Mouse (Mus musculus) bone marrow macrophage, adult 2 months (primary cell): ENCODE measurements around the gene Prim1. TPM values are rescaled to one million over a fixed set of nuclear protein-coding genes. Genes with fewer than 3 reads are reported as not detected.

Experiments used
- H3K27ac ChIP-seq: 2 replicates; pipeline ENCODE4 v1.5.1; 2012; ENCODE audit warnings: low read depth, low read length; ENCODE audit not compliant: insufficient read depth
- H3K4me1 ChIP-seq: 2 replicates; pipeline ENCODE4 v1.6.1; 2012; ENCODE audit warnings: low read length; ENCODE audit not compliant: control insufficient read depth, insufficient read depth
- H3K4me3 ChIP-seq: 2 replicates; pipeline ENCODE4 v1.5.1; 2012; ENCODE audit warnings: mild to moderate bottlenecking, low read length, moderate library complexity; ENCODE audit not compliant: insufficient read depth
- CTCF ChIP-seq: IDR thresholded peaks from 2 replicates; pipeline ENCODE4 v1.5.1; 2012; ENCODE audit warnings: low read depth, mild to moderate bottlenecking, low read length, moderate library complexity
- POLR2A ChIP-seq: IDR thresholded peaks from 2 replicates; pipeline ENCODE4 v1.6.1; 2012; ENCODE audit warnings: mild to moderate bottlenecking, low read depth, low read length, borderline replicate concordance
- polyA plus RNA-seq: library from polyadenylated mRNA; stranded (reverse); fragments of >200 nt; gene quantifications from 2 replicates; pipeline ENCODE4 v1.2.4, GENCODE M21; 2012; ENCODE audit not compliant: missing spikeins, insufficient read depth, insufficient read length

The Prim1 gene
- polyA plus RNA-seq, 1 experiment = 14.3 TPM

DNA sequence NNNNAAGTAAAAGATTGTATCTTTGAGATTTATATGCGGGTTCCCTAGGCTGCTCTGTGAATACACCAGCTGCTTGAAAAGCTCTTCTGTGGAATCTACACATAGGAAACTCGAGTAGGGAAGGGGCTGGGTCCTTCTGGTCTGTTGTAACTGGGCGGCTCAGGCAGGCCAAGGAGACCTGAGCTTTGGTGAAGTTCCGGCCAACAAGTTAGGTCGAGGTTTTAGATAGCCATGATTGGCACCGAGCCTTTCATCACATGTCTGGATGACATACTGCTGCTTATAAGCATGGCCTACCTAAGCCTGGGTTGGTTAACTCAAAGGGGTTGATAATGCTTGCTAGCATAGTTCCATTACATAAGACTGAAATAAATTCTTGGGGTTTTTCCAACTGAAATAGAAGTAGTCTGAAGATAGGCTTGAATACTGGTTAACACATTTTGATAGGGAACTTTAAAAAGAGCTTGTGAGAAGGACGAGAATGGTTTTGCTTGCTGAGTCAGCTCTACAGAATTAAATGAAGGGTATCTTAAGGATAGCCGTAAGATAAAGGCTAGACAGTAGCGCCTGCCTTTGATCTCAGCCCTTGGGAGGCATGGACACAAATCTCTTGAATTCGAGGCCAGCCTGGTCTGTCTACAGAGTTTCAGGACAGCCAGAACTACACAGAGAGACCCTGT is 21.9 kb downstream of the Prim1 start:
- peak overlapping the region; percentile 79 for H3K27ac ChIP-seq
- H3K4me1 ChIP-seq = peaks cover 40% of the 10 kb centered on the region
- no peak for TF ChIP-seq POLR2A
- no peak for TF ChIP-seq CTCF
- H3K4me3 ChIP-seq = peak overlapping the region; percentile 95

DNA sequence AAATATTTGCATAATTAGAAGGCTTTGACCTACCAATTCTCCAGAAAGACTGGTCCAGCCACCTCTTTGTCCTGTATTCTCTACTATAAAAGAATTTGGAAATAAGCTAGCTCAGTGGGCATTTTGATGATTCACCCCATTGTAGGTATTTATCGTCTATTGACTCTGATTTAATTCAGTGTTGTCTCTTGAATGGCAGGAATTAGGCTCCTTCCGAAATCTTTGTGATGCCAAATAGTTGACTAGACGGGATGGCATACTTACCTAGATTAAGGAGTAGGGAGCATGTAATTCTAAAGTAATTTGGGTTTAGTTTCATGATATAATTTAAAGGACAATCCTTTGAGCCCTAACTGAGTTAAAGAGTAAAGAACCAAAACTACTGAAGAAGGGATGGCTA is 23.0 kb downstream of the Prim1 start:
- Histone ChIP-seq H3K27ac (no peak overlapping the region), H3K4me1 (peaks cover 43% of the 10 kb centered on the region), H3K4me3 (no peak overlapping the region; the same call in 1 of the 2 replicates)
- TF ChIP-seq CTCF (no peak), POLR2A (no peak)

DNA sequence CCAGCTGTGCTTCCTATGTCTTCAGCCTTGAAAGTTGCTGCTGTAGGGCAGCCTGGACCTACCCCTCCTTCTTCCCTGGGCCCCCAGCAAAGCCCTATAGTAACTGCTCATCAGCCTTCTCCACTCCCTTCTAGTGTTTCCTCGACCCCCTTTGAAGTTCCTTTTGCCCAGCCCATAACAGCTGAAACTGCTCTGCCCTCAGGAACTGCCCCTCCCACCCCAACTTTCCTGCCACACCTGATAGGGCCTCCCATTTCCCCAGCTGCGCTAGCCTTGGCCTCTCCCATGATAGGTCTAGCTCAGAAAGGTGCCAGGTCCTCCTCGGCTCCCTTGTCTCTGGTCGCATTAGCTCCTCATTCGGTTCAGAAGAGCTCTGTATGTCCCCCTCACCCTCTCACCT is 24.2 kb downstream of the Prim1 start:
- H3K4me1 ChIP-seq = peaks cover 44% of the 10 kb centered on the region
- no peak overlapping the region for H3K27ac ChIP-seq
- no peak overlapping the region for H3K4me3 ChIP-seq
- TF ChIP-seq CTCF = no peak
- TF ChIP-seq POLR2A = no peak

DNA sequence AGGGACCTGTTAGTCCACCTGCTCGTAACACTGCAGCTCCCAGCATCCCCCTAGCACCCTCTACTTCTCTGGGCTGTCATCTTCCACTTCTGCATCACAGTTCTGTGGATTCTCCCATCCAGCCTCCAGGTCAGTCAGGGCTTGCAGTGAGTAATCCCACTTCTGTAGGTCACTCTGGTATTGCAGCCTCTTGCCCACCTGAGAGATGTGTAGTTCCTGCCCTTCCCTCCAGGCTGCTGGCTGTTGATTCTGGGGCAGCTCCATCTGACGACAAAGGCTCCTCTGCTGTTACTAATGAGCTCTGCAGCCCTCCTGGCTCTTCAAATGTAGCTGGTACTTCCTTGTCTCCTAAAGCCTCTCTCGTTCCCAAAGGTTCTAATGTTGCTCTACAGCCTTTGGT is 24.9 kb downstream of the Prim1 start:
- no peak overlapping the region for H3K27ac ChIP-seq
- peaks cover 49% of the 10 kb centered on the region for H3K4me1 ChIP-seq
- H3K4me3 ChIP-seq = no peak overlapping the region
- TF ChIP-seq POLR2A (no peak), CTCF (no peak)

DNA sequence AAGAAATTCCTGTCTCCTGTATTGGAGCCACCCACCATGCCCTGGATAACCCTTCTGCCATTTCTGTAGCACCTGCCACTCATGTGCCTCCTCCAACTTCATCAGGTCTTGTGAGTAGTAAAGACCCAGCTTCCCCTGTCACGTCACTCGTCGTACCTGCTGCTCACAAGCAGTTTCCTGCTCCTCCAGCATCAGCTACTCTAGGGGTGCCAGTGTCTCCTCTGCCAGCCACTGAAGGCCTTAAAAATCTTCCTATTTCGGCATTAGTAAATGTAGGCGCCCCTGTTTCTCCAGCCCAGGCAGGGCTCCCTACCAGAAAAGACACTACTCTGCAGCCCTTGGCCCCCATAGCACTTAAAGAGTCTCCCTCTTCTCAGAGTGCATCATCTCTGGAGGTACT is 25.3 kb downstream of the Prim1 start:
- H3K4me1 ChIP-seq = peaks cover 51% of the 10 kb centered on the region
- no peak overlapping the region for H3K4me3 ChIP-seq
- no peak for TF ChIP-seq POLR2A
- no peak overlapping the region for H3K27ac ChIP-seq

DNA sequence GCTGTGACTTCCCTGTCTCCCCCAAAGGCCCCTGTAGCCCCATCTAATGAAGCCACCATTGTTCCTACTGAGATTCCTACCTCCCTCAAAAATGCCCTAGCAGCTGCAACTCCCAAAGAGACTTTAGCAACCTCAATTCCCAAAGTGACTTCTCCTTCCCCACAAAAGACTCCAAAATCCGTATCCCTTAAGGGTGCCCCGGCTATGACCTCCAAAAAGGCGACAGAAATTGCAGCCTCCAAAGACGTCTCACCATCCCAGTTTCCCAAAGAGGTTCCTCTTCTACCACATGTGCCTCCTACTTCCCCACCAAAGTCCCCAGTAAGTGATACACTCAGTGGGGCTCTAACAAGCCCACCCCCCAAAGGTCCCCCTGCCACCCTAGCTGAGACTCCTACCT is 26.7 kb downstream of the Prim1 start:
- Histone ChIP-seq H3K4me1 (peaks cover 51% of the 10 kb centered on the region), H3K27ac (no peak overlapping the region), H3K4me3 (no peak overlapping the region)
- TF ChIP-seq POLR2A = no peak
- TF ChIP-seq CTCF = no peak

DNA sequence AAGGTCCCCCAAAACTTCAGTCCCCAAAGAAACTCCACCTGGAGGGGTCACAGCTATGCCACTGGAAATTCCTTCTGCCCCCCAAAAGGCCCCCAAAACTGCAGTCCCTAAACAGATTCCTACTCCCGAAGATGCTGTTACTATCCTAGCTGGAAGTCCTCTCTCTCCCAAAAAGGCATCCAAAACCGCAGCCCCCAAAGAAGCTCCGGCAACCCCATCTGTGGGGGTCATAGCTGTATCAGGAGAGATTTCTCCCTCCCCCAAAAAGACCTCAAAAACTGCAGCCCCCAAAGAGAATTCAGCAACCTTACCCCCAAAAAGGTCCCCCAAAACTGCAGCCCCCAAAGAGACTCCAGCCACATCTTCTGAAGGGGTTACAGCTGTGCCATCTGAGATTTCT is 27.5 kb downstream of the Prim1 start:
- H3K27ac ChIP-seq = no peak overlapping the region
- H3K4me1 ChIP-seq = peaks cover 48% of the 10 kb centered on the region
- H3K4me3 ChIP-seq = no peak overlapping the region
- TF ChIP-seq POLR2A (no peak), CTCF (no peak)

DNA sequence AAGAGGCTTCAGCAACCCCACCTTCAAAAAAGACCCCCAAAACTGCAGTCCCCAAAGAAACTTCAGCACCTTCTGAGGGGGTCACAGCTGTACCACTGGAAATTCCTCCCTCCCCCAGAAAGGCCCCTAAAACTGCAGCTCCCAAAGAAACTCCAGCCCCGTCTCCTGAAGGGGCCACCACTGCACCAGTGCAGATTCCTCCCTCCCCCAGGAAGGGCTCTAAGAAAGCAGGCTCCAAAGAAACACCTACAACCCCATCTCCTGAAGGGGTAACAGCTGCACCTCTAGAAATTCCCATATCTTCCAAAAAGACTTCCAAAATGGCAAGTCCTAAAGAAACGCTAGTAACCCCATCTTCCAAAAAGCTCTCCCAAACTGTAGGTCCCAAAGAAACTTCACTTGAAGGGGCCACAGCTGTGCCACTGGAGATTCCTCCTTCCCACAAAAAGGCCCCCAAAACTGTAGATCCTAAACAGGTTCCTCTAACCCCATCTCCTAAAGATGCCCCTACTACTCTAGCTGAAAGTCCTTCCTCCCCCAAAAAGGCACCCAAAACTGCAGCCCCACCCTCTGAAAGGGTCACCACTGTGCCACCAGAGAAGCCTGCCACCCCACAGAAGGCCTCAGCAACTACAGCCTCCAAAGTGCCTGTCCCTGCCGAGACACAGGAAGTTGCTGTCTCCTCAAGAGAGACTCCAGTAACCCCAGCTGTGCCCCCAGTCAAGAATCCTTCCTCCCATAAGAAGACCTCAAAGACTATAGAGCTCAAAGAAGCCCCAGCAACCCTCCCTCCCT is 28.3 kb downstream of the Prim1 start:
- no peak for TF ChIP-seq POLR2A
- TF ChIP-seq CTCF = no peak
- peaks cover 44% of the 10 kb centered on the region for H3K4me1 ChIP-seq
- H3K4me3 ChIP-seq = no peak overlapping the region
- no peak overlapping the region for H3K27ac ChIP-seq

DNA sequence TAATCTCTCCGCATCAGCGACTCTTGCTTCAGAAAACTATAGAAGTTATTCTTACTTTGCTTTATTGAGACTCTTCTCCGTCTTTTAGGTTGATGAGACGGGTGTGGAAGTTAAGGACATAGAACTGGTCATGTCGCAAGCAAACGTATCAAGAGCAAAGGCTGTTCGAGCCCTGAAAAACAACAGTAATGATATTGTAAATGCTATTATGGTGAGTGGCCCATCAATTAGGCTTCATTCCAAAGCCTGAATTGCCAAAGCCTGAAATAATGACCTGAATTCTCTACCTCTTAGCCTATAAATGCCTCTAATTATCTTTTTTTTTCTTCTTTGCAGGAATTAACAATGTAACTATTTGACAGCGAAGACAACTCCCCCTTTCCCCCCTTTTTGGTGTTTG is 33.2 kb downstream of the Prim1 start:
- TF ChIP-seq POLR2A = no peak
- TF ChIP-seq CTCF = no peak
- Histone ChIP-seq H3K4me3 (no peak overlapping the region), H3K4me1 (peaks cover 8% of the 10 kb centered on the region; the same call in 1 of the 2 replicates), H3K27ac (no peak overlapping the region)

DNA sequence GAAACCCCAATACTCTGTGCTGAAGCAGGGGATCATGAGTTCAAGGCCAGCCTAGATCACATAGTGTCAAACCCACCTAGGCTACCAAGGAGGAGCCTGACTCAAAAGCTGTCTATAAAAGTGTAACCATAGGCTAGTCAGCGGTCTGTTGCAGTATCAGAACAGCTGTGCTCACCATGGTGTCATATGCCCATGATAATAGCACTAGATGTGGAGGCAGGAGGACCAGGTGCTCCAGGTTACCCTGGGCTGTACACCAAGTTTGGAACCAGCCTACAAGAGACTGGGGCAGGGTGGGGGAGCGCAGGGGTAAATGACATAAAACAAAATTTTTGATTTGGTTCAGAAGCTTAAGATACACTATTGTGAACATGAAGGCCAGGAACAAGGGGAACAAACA is 34.8 kb downstream of the Prim1 start:
- no peak for TF ChIP-seq CTCF
- TF ChIP-seq POLR2A = no peak
- Histone ChIP-seq H3K4me1 (peaks cover 3% of the 10 kb centered on the region; the same call in 1 of the 2 replicates), H3K4me3 (no peak overlapping the region), H3K27ac (no peak overlapping the region)
